Mouse (Mus musculus): ENCODE data around the gene Tjp1. TPM values are rescaled to one million over a fixed set of nuclear protein-coding genes. Genes with fewer than 3 reads are reported as not detected.

The Tjp1 gene
- polyA plus RNA-seq, 2 experiments, result 1.9 to 4.9 TPM

- Histone ChIP-seq H3K9me3 (ENCODE audit: control insufficient read depth, low read length) (no peaks in the 10 kb centered on the region), H3K4me2 (ENCODE audit: low read depth) (no peak overlapping the region), H3K9ac (replicated peaks) (no peak overlapping the region), H3K4me1 (replicated peaks; ENCODE audit: control insufficient read depth in 2 of 2, insufficient read depth in 2 of 2, low read length in 1 of 2) (no peaks in the 10 kb centered on the region; a peak in 1 of 4 replicates), H3K27me3 (ENCODE audit: control insufficient read depth, insufficient read depth, low read length) (no peaks in the 10 kb centered on the region), H3K4me3 (ENCODE audit: insufficient read depth in 1 of 2, low read depth in 2 of 2, low read length in 2 of 2) (no peak overlapping the region), H3K27ac (no peak overlapping the region), H3K36me3 (replicated peaks; ENCODE audit: control insufficient read depth, insufficient read depth, low read depth) (no peaks in the 10 kb centered on the region)
- no peak for DNase-seq (ENCODE audit: low read depth in 3 of 3, low spot score in 3 of 3)
- ATAC-seq (ENCODE audit: insufficient read depth), result no peak
- TF ChIP-seq EP300 (IDR thresholded peaks at IDR 0.05; ENCODE audit: low read depth), result no peak
- TF ChIP-seq CTCF (IDR thresholded peaks at IDR 0.05; ENCODE audit: low read depth), result no peak
- WGBS (ENCODE audit: insufficient replicate concordance), result 76% methylated on average over 6 of the region's 6 CpGs
Observed at GRCm38 (mm10) chr7:65489195-65489594, 38.4 kb downstream of the Tjp1 start.

GRCm38 (mm10) chr7:65486259-65486681 lies 41.3 kb downstream of the Tjp1 start:
- H3K36me3 ChIP-seq (replicated peaks; ENCODE audit: control insufficient read depth, insufficient read depth, low read depth), result no peaks in the 10 kb centered on the region
- ATAC-seq (ENCODE audit: insufficient read depth), result no peak
- peak overlapping the region; percentile 38 for H3K4me2 ChIP-seq (ENCODE audit: low read depth)
- no peaks in the 10 kb centered on the region; a peak in 1 of 4 replicates for H3K4me1 ChIP-seq (replicated peaks; ENCODE audit: control insufficient read depth in 2 of 2, insufficient read depth in 2 of 2, low read length in 1 of 2)
- H3K9me3 ChIP-seq (ENCODE audit: control insufficient read depth, low read length), result no peaks in the 10 kb centered on the region
- no peak for DNase-seq (ENCODE audit: low read depth in 3 of 3, low spot score in 3 of 3)
- TF ChIP-seq CTCF (IDR thresholded peaks at IDR 0.05; ENCODE audit: low read depth), result no peak
- no peak for TF ChIP-seq EP300 (IDR thresholded peaks at IDR 0.05; ENCODE audit: low read depth)
- no peaks in the 10 kb centered on the region for H3K27me3 ChIP-seq (ENCODE audit: control insufficient read depth, insufficient read depth, low read length)
- 10% methylated on average over 13 of the region's 13 CpGs for WGBS (ENCODE audit: insufficient replicate concordance)
- no peak overlapping the region for H3K4me3 ChIP-seq (ENCODE audit: insufficient read depth in 1 of 2, low read depth in 2 of 2, low read length in 2 of 2)
- H3K9ac ChIP-seq (replicated peaks), result no peak overlapping the region
- no peak overlapping the region for H3K27ac ChIP-seq

- Histone ChIP-seq H3K9ac (replicated peaks) (no peak overlapping the region), H3K4me3 (ENCODE audit: insufficient read depth in 1 of 2, low read depth in 2 of 2, low read length in 2 of 2) (no peak overlapping the region), H3K36me3 (replicated peaks; ENCODE audit: control insufficient read depth, insufficient read depth, low read depth) (no peaks in the 10 kb centered on the region), H3K27me3 (ENCODE audit: control insufficient read depth, insufficient read depth, low read length) (no peaks in the 10 kb centered on the region), H3K27ac (no peak overlapping the region), H3K9me3 (ENCODE audit: control insufficient read depth, low read length) (no peaks in the 10 kb centered on the region), H3K4me1 (replicated peaks; ENCODE audit: control insufficient read depth in 2 of 2, insufficient read depth in 2 of 2, low read length in 1 of 2) (no peaks in the 10 kb centered on the region; a peak in 1 of 4 replicates), H3K4me2 (ENCODE audit: low read depth) (no peak overlapping the region)
- no peak for TF ChIP-seq EP300 (IDR thresholded peaks at IDR 0.05; ENCODE audit: low read depth)
- no peak for TF ChIP-seq CTCF (IDR thresholded peaks at IDR 0.05; ENCODE audit: low read depth)
- DNase-seq (ENCODE audit: low read depth in 3 of 3, low spot score in 3 of 3) (no peak), ATAC-seq (ENCODE audit: insufficient read depth) (no peak)
- WGBS (ENCODE audit: insufficient replicate concordance), result 12% methylated on average over 5 of the region's 5 CpGs
Observed at GRCm38 (mm10) chr7:65484170-65484778, 43.3 kb downstream of the Tjp1 start.

GRCm38 (mm10) chr7:65482216-65482615 lies 45.4 kb downstream of the Tjp1 start:
- 43% methylated on average over 2 of the region's 2 CpGs for WGBS (ENCODE audit: insufficient replicate concordance)
- no peaks in the 10 kb centered on the region for H3K36me3 ChIP-seq (replicated peaks; ENCODE audit: control insufficient read depth, insufficient read depth, low read depth)
- no peak overlapping the region for H3K4me2 ChIP-seq (ENCODE audit: low read depth)
- H3K4me3 ChIP-seq (ENCODE audit: insufficient read depth in 1 of 2, low read depth in 2 of 2, low read length in 2 of 2), result no peak overlapping the region
- no peaks in the 10 kb centered on the region for H3K9me3 ChIP-seq (ENCODE audit: control insufficient read depth, low read length)
- H3K27me3 ChIP-seq (ENCODE audit: control insufficient read depth, insufficient read depth, low read length), result no peaks in the 10 kb centered on the region
- H3K27ac ChIP-seq, result no peak overlapping the region
- TF ChIP-seq EP300 (IDR thresholded peaks at IDR 0.05; ENCODE audit: low read depth) (no peak), CTCF (IDR thresholded peaks at IDR 0.05; ENCODE audit: low read depth) (no peak)
- H3K9ac ChIP-seq (replicated peaks), result no peak overlapping the region
- H3K4me1 ChIP-seq (replicated peaks; ENCODE audit: control insufficient read depth in 2 of 2, insufficient read depth in 2 of 2, low read length in 1 of 2), result no peaks in the 10 kb centered on the region; a peak in 1 of 4 replicates
- ATAC-seq (ENCODE audit: insufficient read depth), result no peak
- no peak for DNase-seq (ENCODE audit: low read depth in 3 of 3, low spot score in 3 of 3)

- 32% methylated on average over 3 of the region's 3 CpGs for WGBS (ENCODE audit: insufficient replicate concordance)
- TF ChIP-seq CTCF (IDR thresholded peaks at IDR 0.05; ENCODE audit: low read depth) (no peak), EP300 (IDR thresholded peaks at IDR 0.05; ENCODE audit: low read depth) (no peak)
- Histone ChIP-seq H3K4me1 (replicated peaks; ENCODE audit: control insufficient read depth in 2 of 2, insufficient read depth in 2 of 2, low read length in 1 of 2) (peaks cover 0 to 10% of the 10 kb centered on the region in 2 experiments; a peak in 2 of 4 replicates), H3K9me3 (ENCODE audit: control insufficient read depth, low read length) (no peaks in the 10 kb centered on the region), H3K27ac (no peak overlapping the region), H3K4me3 (ENCODE audit: insufficient read depth in 1 of 2, low read depth in 2 of 2, low read length in 2 of 2) (no peak overlapping the region), H3K27me3 (ENCODE audit: control insufficient read depth, insufficient read depth, low read length) (no peaks in the 10 kb centered on the region), H3K4me2 (ENCODE audit: low read depth) (no peak overlapping the region), H3K9ac (replicated peaks) (no peak overlapping the region), H3K36me3 (replicated peaks; ENCODE audit: control insufficient read depth, insufficient read depth, low read depth) (no peaks in the 10 kb centered on the region)
- no peak for DNase-seq (ENCODE audit: low read depth in 3 of 3, low spot score in 3 of 3)
- no peak for ATAC-seq (ENCODE audit: insufficient read depth)
Observed at GRCm38 (mm10) chr7:65472048-65472447, 55.5 kb downstream of the Tjp1 start.
